Mouse (Mus musculus) layer of hippocampus, adult 9-10 months (tissue): ENCODE data around the gene Gm20388.

Experiments
- DNase-seq: peaks from one replicate; pipeline ENCODE4 v3.0.0; 2022; ENCODE audit warnings: low spot score

The Gm20388 gene

GRCm38 (mm10) chr8:123767874-123768273 lies 3857.2 kb downstream of the Gm20388 start:
- no peak for DNase-seq

GRCm38 (mm10) chr8:123768492-123769356 lies 3858.1 kb downstream of the Gm20388 start:
- no peak for DNase-seq

GRCm38 (mm10) chr8:123773468-123773867 lies 3862.8 kb downstream of the Gm20388 start:
- DNase-seq, result no peak

GRCm38 (mm10) chr8:123774491-123774890 lies 3863.8 kb downstream of the Gm20388 start:
- no peak for DNase-seq

GRCm38 (mm10) chr8:123777319-123777718 lies 3866.7 kb downstream of the Gm20388 start:
- no peak for DNase-seq

- DNase-seq, result no peak
Measured at GRCm38 (mm10) chr8:123780471-123780870, 3869.8 kb downstream of the Gm20388 start.

GRCm38 (mm10) chr8:123781256-123781655 lies 3870.6 kb downstream of the Gm20388 start:
- no peak for DNase-seq

- no peak for DNase-seq
Measured at GRCm38 (mm10) chr8:123783525-123784249, 3873.0 kb downstream of the Gm20388 start.

GRCm38 (mm10) chr8:123786166-123786565 lies 3875.5 kb downstream of the Gm20388 start:
- DNase-seq, result no peak

GRCm38 (mm10) chr8:123786644-123787043 lies 3876.0 kb downstream of the Gm20388 start:
- no peak for DNase-seq

- no peak for DNase-seq
Measured at GRCm38 (mm10) chr8:123787254-123787897, 3876.7 kb downstream of the Gm20388 start.

GRCm38 (mm10) chr8:123788416-123789170 lies 3878.0 kb downstream of the Gm20388 start:
- no peak for DNase-seq

- DNase-seq, result no peak
Measured at GRCm38 (mm10) chr8:123789461-123789860, 3878.8 kb downstream of the Gm20388 start.

GRCm38 (mm10) chr8:123789970-123790369 lies 3879.3 kb downstream of the Gm20388 start:
- peak; percentile 90 for DNase-seq

- DNase-seq, result no peak
Measured at GRCm38 (mm10) chr8:123791101-123791844, 3880.6 kb downstream of the Gm20388 start.

GRCm38 (mm10) chr8:123791845-123792225 lies 3881.2 kb downstream of the Gm20388 start:
- no peak for DNase-seq

- DNase-seq, result no peak
Measured at GRCm38 (mm10) chr8:123793900-123794299, 3883.3 kb downstream of the Gm20388 start.

- no peak for DNase-seq
Measured at GRCm38 (mm10) chr8:123794766-123795165, 3884.1 kb downstream of the Gm20388 start.

GRCm38 (mm10) chr8:123796758-123797157 lies 3886.1 kb downstream of the Gm20388 start:
- DNase-seq, result no peak

GRCm38 (mm10) chr8:123797928-123798327 lies 3887.3 kb downstream of the Gm20388 start:
- DNase-seq, result no peak

- DNase-seq, result no peak
Measured at GRCm38 (mm10) chr8:123799434-123799833, 3888.8 kb downstream of the Gm20388 start.
